Mouse (Mus musculus) stomach, postnatal 0 days (tissue): ENCODE results near the gene Pxylp1. TPM values are rescaled to one million over a fixed set of nuclear protein-coding genes. Genes with fewer than 3 reads are reported as not detected.

Source experiments
- ATAC-seq: fragments of 200-750 bp; cut with Nextera tagmentation; 2 replicates; pipeline ENCODE4 v1.8.0; 2017; ENCODE audit not compliant: low FRiP score, low TSS enrichment
- DNase-seq: peaks from one replicate; pipeline ENCODE4 v3.0.0-alpha.2; 2016; ENCODE audit warnings: low spot score
- H3K27ac ChIP-seq: fragments of 300-500 bp; sonication (generic); replicated peaks from 2 replicates; pipeline ENCODE4 v1.5.1; 2014; ENCODE audit warnings: mild to moderate bottlenecking, control low read depth
- H3K27me3 ChIP-seq: fragments of 300-500 bp; sonication (generic); 2 replicates; pipeline ENCODE4 v1.6.1; 2014; ENCODE audit warnings: low read length; ENCODE audit not compliant: control insufficient read depth, insufficient read depth
- H3K36me3 ChIP-seq: fragments of 300-500 bp; sonication (generic); 2 replicates; pipeline ENCODE4 v1.6.1; 2014; ENCODE audit warnings: low read length, mixed read lengths; ENCODE audit not compliant: control insufficient read depth, insufficient read depth
- H3K4me1 ChIP-seq: fragments of 300-500 bp; sonication (generic); replicated peaks from 2 replicates; pipeline ENCODE4 v1.6.1; 2014; ENCODE audit warnings: antibody characterized with exemption; ENCODE audit not compliant: control insufficient read depth, insufficient read depth
- H3K4me2 ChIP-seq: fragments of 300-500 bp; sonication (generic); replicated peaks from 2 replicates; pipeline ENCODE4 v1.6.1; 2014; ENCODE audit warnings: low read depth, mild to moderate bottlenecking, control low read depth, moderate library complexity
- H3K4me3 ChIP-seq: fragments of 300-500 bp; sonication (generic); 2 replicates; pipeline ENCODE4 v1.5.1; 2014; ENCODE audit warnings: low read depth, low read length, control low read depth
- H3K9ac ChIP-seq: fragments of 300-500 bp; sonication (generic); 2 replicates; pipeline ENCODE4 v1.6.1; 2014; ENCODE audit warnings: mild to moderate bottlenecking, low read length, control low read depth, mixed read lengths
- H3K9me3 ChIP-seq: fragments of 300-500 bp; sonication (generic); 2 replicates; pipeline ENCODE4 v1.6.1; 2016; ENCODE audit warnings: low read length; ENCODE audit not compliant: control insufficient read depth
- CTCF ChIP-seq: IDR thresholded peaks from 2 replicates; pipeline ENCODE4 v1.5.1; 2016; ENCODE audit warnings: antibody characterized with exemption, low read depth, mild to moderate bottlenecking, moderate library complexity
- EP300 ChIP-seq: optimal IDR thresholded peaks from 2 replicates; pipeline ENCODE3; 2016; ENCODE audit warnings: antibody characterized with exemption
- WGBS: fragments of 180-500 bp; shearing (Covaris S2); extraction: QIAGEN DNeasy Blood & Tissue Kit; methylation state at CpG from one replicate; pipeline ENCODE4 v1.1.7; 2014; 5-methylcytosine and 5-hydroxymethylcytosine counted together
- polyA plus RNA-seq: library from polyadenylated mRNA; unstranded; fragments of >200 nt; fragmentation: Nextera tagmentation; extraction: Ambion mirVana; gene quantifications from 2 replicates; pipeline ENCODE4 v1.2.1, GENCODE M21; 2015

Gene Pxylp1
- polyA plus RNA-seq, 1 experiment from 2014 or later, result 19.1 TPM

DNA sequence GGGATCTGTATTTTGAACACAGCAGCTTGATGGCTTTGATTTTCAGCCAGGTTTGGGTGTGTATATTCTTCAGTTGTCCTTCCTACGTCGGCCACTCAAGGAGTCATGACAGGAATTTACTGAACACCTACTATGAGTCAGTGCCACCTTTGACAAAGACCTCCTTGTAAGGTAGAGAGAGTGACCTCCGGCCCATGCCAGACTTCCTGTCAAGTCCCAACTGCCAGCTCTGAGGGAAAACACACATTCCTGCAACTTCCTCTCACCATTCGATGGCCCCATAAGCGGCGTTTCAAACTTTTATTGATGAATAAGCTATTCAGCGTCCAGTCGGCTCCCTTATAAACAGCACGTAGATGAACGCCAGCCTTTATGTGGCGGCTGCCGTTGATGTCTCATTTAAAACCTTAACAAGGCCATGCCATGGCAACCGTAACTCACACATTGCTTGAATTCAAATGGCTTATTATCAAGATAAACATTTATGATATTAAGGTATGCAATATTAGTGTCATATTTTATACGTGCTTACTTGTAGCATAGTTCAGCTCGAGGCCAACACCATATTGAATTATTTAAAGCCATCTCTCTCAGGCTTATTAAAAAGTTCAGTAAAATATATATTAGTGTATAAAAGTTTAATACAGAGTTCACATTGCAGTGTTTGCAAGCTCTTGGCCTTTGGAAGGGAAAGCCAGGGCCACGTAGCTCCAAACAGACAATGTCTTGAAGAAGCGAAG lies 31.3 kb upstream of the Pxylp1 start:
- Histone ChIP-seq H3K9ac (no peak overlapping the region), H3K4me2 (no peak overlapping the region), H3K27me3 (no peaks in the 10 kb centered on the region), H3K36me3 (no peaks in the 10 kb centered on the region), H3K4me3 (no peak overlapping the region), H3K4me1 (no peaks in the 10 kb centered on the region), H3K9me3 (no peaks in the 10 kb centered on the region), H3K27ac (no peak overlapping the region)
- DNase-seq (no peak), ATAC-seq (no peak)
- no peak for TF ChIP-seq CTCF
- WGBS, result 52% methylated on average over 17 of the region's 17 CpGs

DNA sequence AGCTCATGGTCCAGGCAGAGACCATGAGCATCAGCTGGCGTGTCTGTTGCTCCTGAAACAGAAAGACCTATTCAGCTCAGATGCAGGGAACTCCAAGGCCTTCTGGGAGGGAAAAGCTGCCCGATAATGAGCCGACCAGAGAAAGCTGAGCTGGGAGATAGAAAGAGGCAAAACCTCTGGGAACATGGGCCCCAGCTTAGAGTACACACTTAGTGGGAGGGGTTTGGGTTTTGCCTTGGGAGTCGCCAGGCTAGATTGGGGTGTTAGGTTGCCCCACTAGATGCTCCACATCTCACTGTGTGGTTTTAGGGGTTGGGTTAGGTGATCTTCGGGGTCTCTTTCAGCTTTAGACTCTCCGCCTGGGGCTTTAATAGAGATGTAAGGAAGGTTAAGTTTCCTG lies 30.6 kb upstream of the Pxylp1 start:
- H3K36me3 ChIP-seq, result no peaks in the 10 kb centered on the region
- H3K4me3 ChIP-seq, result no peak overlapping the region
- TF ChIP-seq EP300 (no peak), CTCF (no peak)
- H3K4me1 ChIP-seq, result no peaks in the 10 kb centered on the region
- no peaks in the 10 kb centered on the region for H3K9me3 ChIP-seq
- DNase-seq (no peak), ATAC-seq (no peak)
- H3K4me2 ChIP-seq, result no peak overlapping the region
- no peak overlapping the region for H3K27ac ChIP-seq
- H3K9ac ChIP-seq, result no peak overlapping the region
- H3K27me3 ChIP-seq, result no peaks in the 10 kb centered on the region
- WGBS, result 79% methylated on average over 6 of the region's 6 CpGs

DNA sequence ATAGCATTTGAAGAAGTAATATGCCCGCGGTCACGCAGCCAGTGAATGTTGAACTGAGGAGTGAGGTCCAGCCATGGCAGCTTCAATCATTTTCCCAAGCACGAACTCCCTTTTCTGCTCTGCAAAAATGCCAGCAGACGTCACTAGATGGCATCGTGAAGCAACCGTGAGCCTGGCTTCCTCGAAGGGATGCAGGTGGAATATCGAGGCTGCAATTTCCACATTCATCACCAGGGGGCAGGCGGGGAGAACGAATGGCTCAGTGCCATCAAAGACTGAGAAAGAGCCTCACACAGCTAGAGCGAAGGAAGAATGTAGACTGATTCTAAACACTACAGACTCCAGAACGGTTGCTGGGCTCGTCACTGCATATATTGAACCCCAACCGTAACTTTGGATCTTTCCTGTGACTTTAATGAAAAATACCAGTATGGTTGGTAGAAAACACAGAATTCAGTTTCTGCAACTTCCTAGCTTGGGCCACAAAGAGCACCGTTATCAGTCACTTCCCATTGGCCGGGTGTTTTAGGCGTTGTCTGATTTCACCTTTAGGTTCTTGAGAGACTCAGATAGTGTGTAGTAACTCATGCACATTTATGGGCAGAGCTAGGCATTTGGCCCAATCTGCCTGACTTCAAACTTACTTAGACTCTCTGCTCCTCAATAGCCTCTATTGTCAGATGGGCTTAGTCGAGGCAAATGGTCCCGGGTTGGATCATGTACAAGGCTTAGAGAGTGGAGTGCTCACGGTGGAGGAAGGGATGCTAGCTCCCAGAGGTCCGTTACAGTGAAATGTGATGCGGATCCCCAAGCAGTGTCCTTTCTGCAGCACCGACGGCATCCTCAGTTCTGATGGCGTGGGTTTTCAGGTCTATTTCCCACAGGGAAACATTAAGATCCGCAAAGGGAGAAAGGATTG lies 24.4 kb upstream of the Pxylp1 start:
- peak; percentile 94 for DNase-seq
- ATAC-seq, result peak; percentile 89
- H3K4me3 ChIP-seq, result no peak overlapping the region
- no peaks in the 10 kb centered on the region for H3K4me1 ChIP-seq
- 35% methylated on average over 27 of the region's 27 CpGs for WGBS
- H3K27me3 ChIP-seq, result no peaks in the 10 kb centered on the region
- H3K4me2 ChIP-seq, result no peak overlapping the region
- TF ChIP-seq CTCF, result peak; percentile 100
- no peak for TF ChIP-seq EP300
- H3K9ac ChIP-seq, result no peak overlapping the region
- no peaks in the 10 kb centered on the region for H3K36me3 ChIP-seq
- no peak overlapping the region for H3K27ac ChIP-seq
- no peaks in the 10 kb centered on the region for H3K9me3 ChIP-seq

DNA sequence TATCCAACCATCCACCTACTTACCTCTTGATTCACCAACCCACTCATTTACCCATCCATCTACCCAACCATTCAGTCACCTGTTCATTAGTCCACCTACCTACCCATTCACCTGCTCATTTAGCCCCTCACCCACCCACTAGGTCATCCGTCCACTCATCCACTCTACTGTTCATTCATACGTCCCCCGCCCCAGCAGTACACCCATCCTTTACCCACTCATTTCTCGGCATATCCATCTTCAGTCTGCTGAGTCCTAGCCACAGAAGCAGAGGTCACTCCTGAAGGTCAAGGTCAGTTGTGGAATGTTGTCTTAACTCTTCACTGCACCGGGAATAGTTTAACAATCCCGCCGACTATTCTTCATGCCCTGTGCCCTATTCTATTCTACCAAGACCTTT lies 23.6 kb upstream of the Pxylp1 start:
- Histone ChIP-seq H3K9me3 (no peaks in the 10 kb centered on the region), H3K27me3 (no peaks in the 10 kb centered on the region), H3K4me2 (no peak overlapping the region), H3K27ac (no peak overlapping the region), H3K36me3 (no peaks in the 10 kb centered on the region), H3K4me1 (no peaks in the 10 kb centered on the region), H3K4me3 (no peak overlapping the region), H3K9ac (no peak overlapping the region)
- DNase-seq, result no peak
- TF ChIP-seq CTCF (no peak), EP300 (no peak)
- WGBS, result 38% methylated on average over 7 of the region's 7 CpGs
- no peak for ATAC-seq

DNA sequence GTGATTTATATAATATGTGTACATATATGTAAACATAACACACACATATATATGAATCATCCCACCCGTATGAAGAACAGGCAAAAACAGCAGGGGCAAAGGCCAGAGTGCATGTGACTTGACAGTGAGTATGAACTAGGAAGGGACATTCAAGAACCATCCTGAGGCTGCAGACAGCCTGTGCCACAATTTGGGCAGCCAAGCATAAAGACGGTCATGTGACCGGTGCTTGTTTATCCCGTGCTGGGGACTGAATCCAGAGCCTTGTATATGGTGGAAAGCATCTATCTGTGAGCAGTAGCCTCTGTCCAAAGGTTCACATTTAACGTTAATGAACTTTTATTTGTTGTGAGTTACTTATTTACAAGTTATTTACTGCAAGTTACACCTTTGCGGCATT lies 22.4 kb upstream of the Pxylp1 start:
- no peak overlapping the region for H3K4me3 ChIP-seq
- H3K36me3 ChIP-seq, result no peaks in the 10 kb centered on the region
- TF ChIP-seq EP300 (no peak), CTCF (no peak)
- no peaks in the 10 kb centered on the region for H3K4me1 ChIP-seq
- H3K27ac ChIP-seq, result no peak overlapping the region
- no peak overlapping the region for H3K9ac ChIP-seq
- no peaks in the 10 kb centered on the region for H3K9me3 ChIP-seq
- no peak for ATAC-seq
- WGBS, result 76% methylated on average over 6 of the region's 6 CpGs
- no peak overlapping the region for H3K4me2 ChIP-seq
- no peaks in the 10 kb centered on the region for H3K27me3 ChIP-seq
- no peak for DNase-seq

DNA sequence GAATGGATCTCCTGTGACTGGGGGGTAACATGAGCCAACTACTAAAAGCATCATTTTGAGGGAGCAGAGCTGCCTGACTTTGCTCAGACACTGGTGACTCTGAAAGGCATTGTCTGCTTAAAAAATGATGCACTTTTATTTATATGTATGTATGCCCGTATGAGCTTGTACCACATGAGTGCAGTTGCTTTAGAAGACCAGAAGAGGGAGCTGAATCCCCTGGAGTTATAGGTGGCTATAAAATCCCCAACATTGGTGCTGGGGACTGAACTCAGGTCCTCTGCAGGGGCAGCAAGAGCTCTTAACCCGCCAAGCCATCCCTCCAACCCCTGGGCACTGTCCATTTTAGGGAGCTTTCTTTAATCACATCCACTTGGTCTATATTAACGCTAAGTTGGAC lies 21.5 kb upstream of the Pxylp1 start:
- 91% methylated on average over 3 of the region's 3 CpGs for WGBS
- TF ChIP-seq EP300, result no peak
- 0 out of 2 replicates have a peak, but pooled peaks have one; percentile 28 for TF ChIP-seq CTCF
- ATAC-seq (no peak), DNase-seq (no peak)
- Histone ChIP-seq H3K4me3 (no peak overlapping the region), H3K9me3 (no peaks in the 10 kb centered on the region), H3K27ac (no peak overlapping the region), H3K9ac (no peak overlapping the region), H3K36me3 (no peaks in the 10 kb centered on the region), H3K4me1 (no peaks in the 10 kb centered on the region), H3K27me3 (no peaks in the 10 kb centered on the region), H3K4me2 (no peak overlapping the region)
